ENCODE assay signal across 24 mouse cellular contexts in the genomic region with DNA sequence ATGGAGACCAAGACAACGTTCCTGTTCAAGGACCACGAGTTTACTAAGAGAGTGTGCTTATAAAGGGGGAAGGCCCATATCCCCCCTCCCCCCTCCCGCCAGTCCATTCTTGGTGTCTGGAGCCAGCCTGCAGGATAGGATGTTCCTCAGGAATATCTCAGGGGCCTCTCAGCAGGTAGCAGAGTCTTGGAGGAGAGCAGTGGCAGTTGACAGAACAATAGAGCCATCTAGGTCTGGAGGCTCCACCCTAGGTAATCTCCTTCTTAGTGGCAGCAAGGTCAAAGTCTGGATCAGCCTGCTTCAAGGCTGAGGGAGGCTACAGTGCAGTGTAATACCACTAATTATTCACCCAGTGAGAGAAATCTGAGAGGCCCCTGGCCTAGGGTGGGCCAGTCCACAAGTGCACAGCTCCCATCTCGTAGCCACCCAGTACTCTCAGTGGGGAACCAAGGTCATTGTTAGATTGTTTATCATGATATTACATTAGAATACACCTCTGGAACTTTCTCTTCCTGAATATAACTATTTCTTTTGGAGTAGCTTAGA.
DNase-seq lines count a peak whose midpoint lies in the region; ATAC-seq and TF ChIP-seq lines count a peak whose summit lies in the region.
"Had no signal": no experiment of that assay in that cellular context is flagged by ENCODE, and none has a peak within 500 bp of the region (broad histone marks: within the 10 kb centered on the region; RNA-seq: fewer than 3 reads in every experiment).

No protein-coding gene starts in this region.

- DNase-seq in ES-CJ7 (ENCODE audit: low read depth, low spot score) (peak; percentile 81), R1 (ENCODE audit: low read depth, low spot score) (peak; percentile 82)
- DNase-seq in intestine, embryonic 14.5 days (ENCODE audit: low spot score) = no peak
- no peak for DNase-seq in Muller cell, postnatal 12 days (ENCODE audit: inconsistent ontology term)
- DNase-seq in cerebellum, postnatal 4 days (ENCODE audit: low spot score in 2 of 2) = no peak
- DNase-seq: adrenal gland, postnatal 10 days; adrenal gland, postnatal 36 days; cerebellum, adult 18-20 months; cerebellum, adult 9-10 months; cerebellum, postnatal 14 days; forebrain, postnatal 0 days; gastrocnemius, postnatal 25 days; heart, adult 2 months; kidney, adult 18-20 months; kidney, adult 9 months had no signal

- no peaks in the 10 kb centered on the region for H3K4me1 ChIP-seq in intestine, embryonic 14.5 days (replicated peaks; ENCODE audit: control insufficient read depth, insufficient read depth, low read length)
- H3K4me1 ChIP-seq in intestine, postnatal 0 days (replicated peaks; ENCODE audit: control insufficient read depth, insufficient read depth, low read length) = peaks cover 6% of the 10 kb centered on the region; the same call in 1 of the 2 replicates
- no peaks in the 10 kb centered on the region for H3K4me1 ChIP-seq in hindbrain, embryonic 16.5 days (ENCODE audit: control insufficient read depth, insufficient read depth, low read depth, low read length)
- H3K4me1 ChIP-seq: embryonic facial prominence, embryonic 12.5 days; embryonic facial prominence, embryonic 15.5 days; heart, embryonic 10.5 days; hindbrain, embryonic 15.5 days had no signal

- H3K27ac ChIP-seq in intestine, embryonic 14.5 days (ENCODE audit: low read depth) = no peak overlapping the region
- H3K27ac ChIP-seq in intestine, postnatal 0 days (ENCODE audit: low read depth, low read length) = peak overlapping the region; percentile 50; the same call in 1 of the 2 replicates
- H3K27ac ChIP-seq in hindbrain, embryonic 16.5 days (ENCODE audit: low read depth, low read length) = no peak overlapping the region
- H3K27ac ChIP-seq: embryonic facial prominence, embryonic 12.5 days; embryonic facial prominence, embryonic 15.5 days; heart, adult 2 months; heart, embryonic 10.5 days; hindbrain, embryonic 12.5 days; hindbrain, embryonic 15.5 days had no signal

- H3K27me3 ChIP-seq in intestine, embryonic 14.5 days (replicated peaks; ENCODE audit: control insufficient read depth, insufficient read depth, low read length) = no peaks in the 10 kb centered on the region
- no peaks in the 10 kb centered on the region for H3K27me3 ChIP-seq in intestine, postnatal 0 days (replicated peaks; ENCODE audit: control insufficient read depth, insufficient read depth, low read length)
- H3K27me3 ChIP-seq in hindbrain, embryonic 16.5 days (replicated peaks; ENCODE audit: control insufficient read depth, insufficient read depth, low read length) = no peaks in the 10 kb centered on the region
- H3K27me3 ChIP-seq: embryonic facial prominence, embryonic 12.5 days; embryonic facial prominence, embryonic 15.5 days; hindbrain, embryonic 12.5 days; hindbrain, embryonic 15.5 days had no signal

- no peaks in the 10 kb centered on the region for H3K36me3 ChIP-seq in intestine, embryonic 14.5 days (ENCODE audit: control insufficient read depth, insufficient read depth, low read length)
- H3K36me3 ChIP-seq in intestine, postnatal 0 days (ENCODE audit: control insufficient read depth, insufficient read depth) = no peaks in the 10 kb centered on the region
- H3K36me3 ChIP-seq in hindbrain, embryonic 16.5 days (ENCODE audit: control insufficient read depth, insufficient read depth, low read length) = no peaks in the 10 kb centered on the region
- H3K36me3 ChIP-seq: embryonic facial prominence, embryonic 12.5 days; embryonic facial prominence, embryonic 15.5 days; heart, embryonic 10.5 days; hindbrain, embryonic 12.5 days had no signal

- no peak overlapping the region for H3K4me2 ChIP-seq in intestine, embryonic 14.5 days (ENCODE audit: low read length)
- no peak overlapping the region for H3K4me2 ChIP-seq in intestine, postnatal 0 days (replicated peaks; ENCODE audit: low read depth)
- no peak overlapping the region for H3K4me2 ChIP-seq in hindbrain, embryonic 16.5 days (ENCODE audit: low read length)
- H3K4me2 ChIP-seq: embryonic facial prominence, embryonic 12.5 days; embryonic facial prominence, embryonic 15.5 days; hindbrain, embryonic 12.5 days; hindbrain, embryonic 15.5 days had no signal

- no peak overlapping the region for H3K4me3 ChIP-seq in intestine, embryonic 14.5 days (ENCODE audit: low read depth, low read length)
- no peak overlapping the region for H3K4me3 ChIP-seq in intestine, postnatal 0 days (ENCODE audit: low read depth, low read length)
- H3K4me3 ChIP-seq in hindbrain, embryonic 16.5 days (ENCODE audit: low read length) = no peak overlapping the region
- H3K4me3 ChIP-seq: embryonic facial prominence, embryonic 12.5 days; embryonic facial prominence, embryonic 15.5 days; heart, adult 2 months; heart, embryonic 10.5 days; hindbrain, embryonic 12.5 days; hindbrain, embryonic 15.5 days had no signal

- ATAC-seq in intestine, embryonic 14.5 days (replicated peaks; ENCODE audit: low FRiP score, low TSS enrichment, low read depth) = peak; percentile 85; the same call in 1 of the 2 replicates
- ATAC-seq in intestine, postnatal 0 days = peak; percentile 94
- ATAC-seq in hindbrain, embryonic 16.5 days = no peak
- ATAC-seq: CD4-positive, CD25-positive, alpha-beta regulatory T cell, adult 4 months; forebrain, embryonic 14.5 days; forebrain, postnatal 0 days had no signal

- no peak for TF ChIP-seq CTCF in intestine, postnatal 0 days (IDR thresholded peaks at IDR 0.05; ENCODE audit: low read depth)

- H3K9ac ChIP-seq in intestine, embryonic 14.5 days (ENCODE audit: low read length) = no peak overlapping the region
- no peak overlapping the region for H3K9ac ChIP-seq in intestine, postnatal 0 days (ENCODE audit: low read depth, low read length)
- no peak overlapping the region for H3K9ac ChIP-seq in hindbrain, embryonic 16.5 days (ENCODE audit: low read depth, low read length)
- H3K9ac ChIP-seq: embryonic facial prominence, embryonic 12.5 days; embryonic facial prominence, embryonic 15.5 days; forebrain, postnatal 0 days; hindbrain, embryonic 12.5 days; hindbrain, embryonic 15.5 days had no signal

- WGBS in intestine, embryonic 14.5 days = 55% methylated on average over 4 of the region's 4 CpGs
- 34% methylated on average over 4 of the region's 4 CpGs for WGBS in intestine, postnatal 0 days
- 77% methylated on average over 4 of the region's 4 CpGs for WGBS in hindbrain, embryonic 16.5 days

- no peaks in the 10 kb centered on the region for H3K9me3 ChIP-seq in intestine, embryonic 14.5 days (ENCODE audit: control insufficient read depth, low read length)
- no peaks in the 10 kb centered on the region for H3K9me3 ChIP-seq in intestine, postnatal 0 days (ENCODE audit: control insufficient read depth)
- H3K9me3 ChIP-seq in hindbrain, embryonic 16.5 days (ENCODE audit: control insufficient read depth, low read length) = no peaks in the 10 kb centered on the region
- H3K9me3 ChIP-seq: embryonic facial prominence, embryonic 12.5 days; embryonic facial prominence, embryonic 15.5 days; heart, embryonic 10.5 days; hindbrain, embryonic 12.5 days; hindbrain, embryonic 15.5 days had no signal

Comparison
In these comparisons a context has a peak if more than half of its experiments do, and no peak if none do; other contexts are left out.
1. DNase-seq: peak in ES-CJ7 (single experiment) and R1 (single experiment); none in intestine, embryonic 14.5 days (single experiment), Muller cell, postnatal 12 days (single experiment) and cerebellum, postnatal 4 days (0 of 2).